Mouse (Mus musculus) CH12.LX (cell line): ENCODE results near the gene Tcte1.

Experiments
- CTCF ChIP-seq, 2 experiments: IDR thresholded peaks in 1 of 2; conservative IDR thresholded peaks in 1 of 2; 2 replicates each; pipeline ENCODE4 v1.5.1; 2011 to 2012; ENCODE audit warnings: low read depth in 2 of 2, low read length in 2 of 2, improper control_type of control experiment in 1 of 2, inconsistent platforms in 1 of 2, mild to moderate bottlenecking in 1 of 2, moderate library complexity in 1 of 2
- MAX ChIP-seq: IDR thresholded peaks from 2 replicates; pipeline ENCODE4 v1.6.1; 2011; ENCODE audit warnings: low read length, improper control_type of control experiment
- POLR2A ChIP-seq: IDR thresholded peaks from 2 replicates; pipeline ENCODE4 v1.6.1; 2011; ENCODE audit warnings: low read depth, mild to moderate bottlenecking, improper control_type of control experiment, low read length
- POLR2AphosphoS2 ChIP-seq: IDR thresholded peaks from 2 replicates; pipeline ENCODE4 v1.6.1; 2011; ENCODE audit warnings: low read depth, low read length, improper control_type of control experiment

DNA sequence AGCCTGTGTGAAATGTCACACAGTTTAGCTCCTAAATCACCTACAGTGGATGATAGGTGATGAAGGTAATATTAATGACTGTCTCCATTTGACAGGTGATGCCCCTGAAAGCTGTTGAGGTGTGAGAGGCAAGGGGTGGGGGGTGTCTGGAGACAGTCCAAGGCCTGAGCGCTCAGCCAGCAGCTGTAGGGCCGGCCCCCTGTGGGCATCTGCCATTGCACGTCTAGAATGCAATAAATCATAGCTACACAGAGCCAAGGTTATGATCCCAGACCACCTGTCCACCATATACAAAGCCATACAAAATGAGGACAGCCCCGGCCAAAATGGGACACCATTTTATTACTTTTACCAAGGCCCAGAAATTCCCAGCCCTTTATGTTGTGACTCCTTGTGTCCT is 1.7 kb downstream of the Tcte1 start:
- no peak for TF ChIP-seq MAX
- no peak for TF ChIP-seq CTCF (conservative IDR thresholded peaks at IDR 0.05 in 1 of 2, IDR thresholded peaks at IDR 0.05 in 1 of 2; ENCODE audit: low read depth in 2 of 2, low read length in 2 of 2)
- TF ChIP-seq POLR2A = no peak
- no peak for TF ChIP-seq POLR2AphosphoS2
